Mouse (Mus musculus) lung, postnatal 0 days (tissue): Measurements from ENCODE around the gene Ktn1.

Experiments
- CTCF ChIP-seq: IDR thresholded peaks from 2 replicates; pipeline ENCODE4 v1.5.1; 2016; ENCODE audit warnings: antibody characterized with exemption, mild to moderate bottlenecking
- EP300 ChIP-seq: IDR thresholded peaks from 2 replicates; pipeline ENCODE4 v1.6.1; 2016; ENCODE audit warnings: antibody characterized with exemption, mild to moderate bottlenecking, control low read depth

DNA sequence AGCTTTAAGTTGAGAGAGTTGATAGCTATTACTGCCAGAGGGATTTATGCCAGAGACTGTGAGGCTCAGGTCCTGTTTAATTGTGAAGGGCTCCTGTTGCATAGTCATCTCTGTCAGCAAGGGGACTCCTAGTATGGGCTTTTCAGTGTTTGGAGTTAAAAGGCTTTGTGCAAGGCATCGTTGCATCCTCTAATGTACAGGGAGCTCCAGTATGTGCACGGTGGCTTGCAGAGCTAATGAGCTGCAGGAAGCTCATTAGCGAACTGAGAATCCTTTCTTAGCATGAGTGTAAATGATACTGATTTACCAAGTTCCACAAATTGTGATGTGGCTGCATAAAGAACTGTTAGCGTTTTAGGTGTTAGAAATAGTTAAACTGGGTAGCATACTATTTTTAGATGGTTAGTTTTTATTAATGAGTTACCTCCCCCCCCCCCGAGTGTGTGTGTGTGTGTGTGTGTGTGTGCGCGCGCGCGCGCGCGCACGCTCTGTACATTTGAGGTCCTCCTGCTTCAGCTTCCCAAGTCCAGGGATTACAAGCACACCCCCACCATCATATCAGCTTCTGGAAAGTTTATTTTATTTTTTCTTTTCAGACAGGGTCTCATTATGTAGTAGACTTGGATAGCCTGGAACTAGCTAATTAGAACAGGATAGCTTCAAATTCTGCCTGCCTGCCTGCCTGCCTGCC, 69.8 kb downstream of the Ktn1 start:
- TF ChIP-seq EP300 (no peak), CTCF (no peak)
